Mouse (Mus musculus): ENCODE data around the gene Pde7b. TPM values are rescaled to one million over a fixed set of nuclear protein-coding genes. Genes with fewer than 3 reads are reported as not detected.

The Pde7b gene
- total and polyA plus RNA-seq, 3 experiments: 0.22 TPM; not detected in 2

DNA sequence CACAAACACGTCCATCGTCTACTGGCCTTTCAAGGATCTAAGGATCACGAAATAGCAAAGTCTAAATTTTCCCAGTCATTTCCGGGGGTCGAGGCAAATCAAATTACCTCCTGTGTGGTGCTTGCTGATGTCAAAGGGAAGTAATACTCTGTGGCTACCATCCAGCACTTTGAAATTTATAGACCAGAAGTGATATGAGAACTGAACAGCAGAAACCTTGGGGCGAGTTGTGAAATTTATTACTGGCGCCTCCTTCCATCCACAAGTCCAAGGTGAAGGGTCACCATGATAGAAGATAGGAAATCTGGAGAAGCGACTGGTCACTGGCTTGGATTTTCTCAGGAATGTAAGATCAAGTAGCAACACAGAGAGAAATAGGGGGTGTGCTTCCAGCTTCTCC is 246.4 kb downstream of the Pde7b start:
- Histone ChIP-seq H3K4me3 (ENCODE audit: low read depth, low read length) (no peak overlapping the region), H3K27me3 (ENCODE audit: insufficient read depth, low read length) (no peaks in the 10 kb centered on the region; the same call in 1 of the 2 replicates), H3K4me1 (ENCODE audit: insufficient read depth, low read depth, low read length) (no peaks in the 10 kb centered on the region), H3K9me3 (replicated peaks) (no peaks in the 10 kb centered on the region), H3K36me3 (replicated peaks) (no peaks in the 10 kb centered on the region)
- ATAC-seq (ENCODE audit: extremely low read depth, insufficient number of reproducible peaks, low FRiP score, poor library complexity, severe bottlenecking): no peak
- DNase-seq (ENCODE audit: low spot score): no peak
- TF ChIP-seq GATA1 (IDR thresholded peaks at IDR 0.05; ENCODE audit: borderline replicate concordance, low read length) (no peak), TAL1 (conservative IDR thresholded peaks at IDR 0.05; ENCODE audit: low read depth, low read length) (no peak), POLR2AphosphoS5 (IDR thresholded peaks at IDR 0.05; ENCODE audit: insufficient replicate concordance, low read depth, low read length) (no peak)

DNA sequence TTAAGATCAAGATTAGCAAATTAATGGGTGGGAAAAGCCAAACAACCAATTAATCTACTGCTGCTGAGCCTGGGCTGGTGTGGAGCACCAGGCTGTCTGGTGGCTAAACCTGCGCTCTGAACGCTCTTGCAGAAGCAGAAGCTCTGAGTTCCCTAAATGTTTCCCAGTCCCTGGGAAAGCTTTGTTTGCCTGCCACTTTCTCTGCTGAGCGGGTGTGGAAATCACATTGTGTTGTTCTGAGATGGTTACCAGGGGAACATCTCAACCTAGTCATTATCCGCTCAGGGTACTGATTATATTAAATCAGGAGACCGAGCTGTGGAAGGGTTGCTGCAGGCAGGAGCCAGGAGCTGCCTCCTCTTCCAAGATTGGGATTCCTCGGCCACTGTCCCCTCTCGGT is 250.0 kb downstream of the Pde7b start:
- no peak overlapping the region for H3K4me3 ChIP-seq (ENCODE audit: low read depth, low read length)
- H3K27me3 ChIP-seq (ENCODE audit: insufficient read depth, low read length): no peaks in the 10 kb centered on the region

DNA sequence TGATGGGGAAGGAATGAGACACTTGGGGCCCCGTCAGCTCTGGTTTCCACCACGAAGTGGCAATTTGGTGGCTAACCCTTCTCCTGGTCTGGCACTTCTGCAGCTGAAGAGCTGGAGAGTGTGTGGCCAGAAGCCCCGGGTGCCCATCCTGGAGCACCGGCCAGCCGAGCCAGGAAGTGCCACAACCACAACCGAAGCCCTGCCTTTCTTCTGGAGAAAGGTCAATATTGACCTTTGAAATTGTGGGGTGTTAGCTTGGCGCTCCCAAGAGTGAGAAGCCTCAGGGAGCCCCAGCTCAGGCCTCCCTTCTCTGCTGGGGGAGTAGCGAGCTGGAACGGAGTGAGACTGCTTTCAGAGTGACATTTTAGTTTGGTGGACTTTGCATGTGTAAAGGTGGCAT is 250.8 kb downstream of the Pde7b start:
- H3K4me3 ChIP-seq (ENCODE audit: low read depth, low read length): no peak overlapping the region
- H3K4me1 ChIP-seq (ENCODE audit: insufficient read depth, low read depth, low read length): no peaks in the 10 kb centered on the region
- TF ChIP-seq GATA2 (IDR thresholded peaks at IDR 0.05; ENCODE audit: borderline replicate concordance, low read depth, low read length) (no peak), GATA1 (IDR thresholded peaks at IDR 0.05; ENCODE audit: borderline replicate concordance, low read length) (no peak), CTCF (IDR thresholded peaks at IDR 0.05; ENCODE audit: low read depth, low read length) (no peak), POLR2AphosphoS5 (IDR thresholded peaks at IDR 0.05; ENCODE audit: insufficient replicate concordance, low read depth, low read length) (no peak), TAL1 (conservative IDR thresholded peaks at IDR 0.05; ENCODE audit: low read depth, low read length) (no peak)
- no peaks in the 10 kb centered on the region for H3K27me3 ChIP-seq (ENCODE audit: insufficient read depth, low read length)
- no peak for ATAC-seq (ENCODE audit: extremely low read depth, insufficient number of reproducible peaks, low FRiP score, poor library complexity, severe bottlenecking)
- no peak for DNase-seq (ENCODE audit: low spot score)
- no peaks in the 10 kb centered on the region for H3K9me3 ChIP-seq (replicated peaks)
- no peaks in the 10 kb centered on the region for H3K36me3 ChIP-seq (replicated peaks)

More for the DNA sequence above, 250.0 kb downstream of the Pde7b start:
- DNase-seq (ENCODE audit: low spot score) (no peak), ATAC-seq (ENCODE audit: extremely low read depth, insufficient number of reproducible peaks, low FRiP score, poor library complexity, severe bottlenecking) (no peak)
- Histone ChIP-seq H3K4me1 (ENCODE audit: insufficient read depth, low read depth, low read length) (no peaks in the 10 kb centered on the region), H3K9me3 (replicated peaks) (no peaks in the 10 kb centered on the region), H3K36me3 (replicated peaks) (no peaks in the 10 kb centered on the region)
- no peak for TF ChIP-seq TAL1 (conservative IDR thresholded peaks at IDR 0.05; ENCODE audit: low read depth, low read length)
- TF ChIP-seq POLR2AphosphoS5 (IDR thresholded peaks at IDR 0.05; ENCODE audit: insufficient replicate concordance, low read depth, low read length): no peak
- no peak for TF ChIP-seq GATA2 (IDR thresholded peaks at IDR 0.05; ENCODE audit: borderline replicate concordance, low read depth, low read length)
- TF ChIP-seq CTCF (IDR thresholded peaks at IDR 0.05; ENCODE audit: low read depth, low read length): no peak
- TF ChIP-seq GATA1 (IDR thresholded peaks at IDR 0.05; ENCODE audit: borderline replicate concordance, low read length): no peak

DNA sequence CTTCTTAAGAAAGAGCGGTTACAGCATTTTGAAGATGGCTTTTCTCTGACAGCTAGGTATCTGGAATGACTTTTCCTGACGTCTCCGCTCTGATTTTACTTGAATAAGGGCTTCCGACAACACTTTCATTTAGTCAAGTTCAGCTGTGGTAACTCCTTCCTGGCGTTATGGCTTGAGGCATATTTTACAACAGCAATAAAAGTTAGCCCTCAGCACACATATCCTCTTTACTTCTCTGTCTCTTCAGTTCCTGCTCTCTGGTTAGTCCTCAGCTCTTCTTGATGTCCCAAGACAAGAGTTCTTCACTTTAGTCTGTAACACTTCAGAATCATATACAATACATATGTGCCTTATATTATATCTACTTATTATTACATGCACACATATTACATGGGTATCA is 251.4 kb downstream of the Pde7b start:
- no peaks in the 10 kb centered on the region for H3K36me3 ChIP-seq (replicated peaks)
- DNase-seq (ENCODE audit: low spot score): no peak
- no peaks in the 10 kb centered on the region for H3K4me1 ChIP-seq (ENCODE audit: insufficient read depth, low read depth, low read length)
- H3K4me3 ChIP-seq (ENCODE audit: low read depth, low read length): no peak overlapping the region
- TF ChIP-seq POLR2AphosphoS5 (IDR thresholded peaks at IDR 0.05; ENCODE audit: insufficient replicate concordance, low read depth, low read length) (no peak), GATA1 (IDR thresholded peaks at IDR 0.05; ENCODE audit: borderline replicate concordance, low read length) (no peak), CTCF (IDR thresholded peaks at IDR 0.05; ENCODE audit: low read depth, low read length) (no peak), TAL1 (conservative IDR thresholded peaks at IDR 0.05; ENCODE audit: low read depth, low read length) (no peak), GATA2 (IDR thresholded peaks at IDR 0.05; ENCODE audit: borderline replicate concordance, low read depth, low read length) (no peak)
- no peaks in the 10 kb centered on the region for H3K9me3 ChIP-seq (replicated peaks)
- no peak for ATAC-seq (ENCODE audit: extremely low read depth, insufficient number of reproducible peaks, low FRiP score, poor library complexity, severe bottlenecking)
- H3K27me3 ChIP-seq (ENCODE audit: insufficient read depth, low read length): no peaks in the 10 kb centered on the region

DNA sequence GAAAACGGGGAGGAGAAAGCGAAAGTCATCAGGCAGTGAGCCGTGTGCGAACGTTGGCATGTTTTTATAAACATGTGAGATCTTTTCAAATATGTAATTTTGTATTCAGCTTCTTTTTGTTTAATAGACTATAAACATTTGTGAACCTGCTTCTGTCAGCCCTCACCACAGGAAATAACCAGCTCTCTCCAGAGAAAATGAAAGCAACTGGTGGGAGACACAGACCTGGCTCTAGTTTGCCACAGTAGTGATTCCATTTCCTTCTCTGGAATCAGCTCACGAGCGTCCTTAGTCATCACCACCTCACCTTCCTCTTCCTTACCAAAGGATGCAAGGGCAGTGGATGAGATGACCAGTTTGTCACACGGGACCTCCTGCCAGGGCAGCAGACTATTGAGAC is 252.9 kb downstream of the Pde7b start:
- no peak for ATAC-seq (ENCODE audit: extremely low read depth, insufficient number of reproducible peaks, low FRiP score, poor library complexity, severe bottlenecking)
- Histone ChIP-seq H3K9me3 (replicated peaks) (no peaks in the 10 kb centered on the region), H3K36me3 (replicated peaks) (no peaks in the 10 kb centered on the region), H3K4me1 (ENCODE audit: insufficient read depth, low read depth, low read length) (no peaks in the 10 kb centered on the region), H3K27me3 (ENCODE audit: insufficient read depth, low read length) (peaks cover 5% of the 10 kb centered on the region; the same call in 1 of the 2 replicates), H3K4me3 (ENCODE audit: low read depth, low read length) (no peak overlapping the region)
- no peak for DNase-seq (ENCODE audit: low spot score)
- TF ChIP-seq GATA2 (IDR thresholded peaks at IDR 0.05; ENCODE audit: borderline replicate concordance, low read depth, low read length) (no peak), CTCF (IDR thresholded peaks at IDR 0.05; ENCODE audit: low read depth, low read length) (no peak), POLR2AphosphoS5 (IDR thresholded peaks at IDR 0.05; ENCODE audit: insufficient replicate concordance, low read depth, low read length) (no peak), TAL1 (conservative IDR thresholded peaks at IDR 0.05; ENCODE audit: low read depth, low read length) (no peak), GATA1 (IDR thresholded peaks at IDR 0.05; ENCODE audit: borderline replicate concordance, low read length) (no peak)

DNA sequence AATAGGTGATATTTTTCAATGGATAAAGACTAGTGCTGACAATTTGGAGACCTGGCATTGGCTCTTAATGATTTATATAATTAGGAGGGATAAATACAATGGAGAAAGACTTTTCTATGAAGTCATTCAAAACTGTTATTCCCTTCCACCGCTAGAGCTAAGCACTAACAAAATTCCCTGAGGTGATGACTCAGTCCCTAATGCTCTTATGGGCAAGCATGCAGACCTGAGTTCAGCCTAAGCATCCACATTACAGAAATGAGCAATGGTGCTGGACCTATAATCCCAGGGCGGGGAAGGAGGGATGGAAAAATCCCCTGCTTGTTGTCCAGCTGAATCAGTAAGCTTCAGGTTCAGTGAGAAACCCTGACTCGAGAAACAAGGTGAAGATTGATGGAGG is 260.2 kb downstream of the Pde7b start:
- no peak overlapping the region for H3K4me3 ChIP-seq (ENCODE audit: low read depth, low read length)
- no peak for ATAC-seq (ENCODE audit: extremely low read depth, insufficient number of reproducible peaks, low FRiP score, poor library complexity, severe bottlenecking)
- peaks cover 8% of the 10 kb centered on the region for H3K27me3 ChIP-seq (ENCODE audit: insufficient read depth, low read length)
- H3K4me1 ChIP-seq (ENCODE audit: insufficient read depth, low read depth, low read length): no peaks in the 10 kb centered on the region
- no peaks in the 10 kb centered on the region for H3K36me3 ChIP-seq (replicated peaks)
- no peak for TF ChIP-seq GATA2 (IDR thresholded peaks at IDR 0.05; ENCODE audit: borderline replicate concordance, low read depth, low read length)
- no peak for TF ChIP-seq TAL1 (conservative IDR thresholded peaks at IDR 0.05; ENCODE audit: low read depth, low read length)
- no peak for TF ChIP-seq CTCF (IDR thresholded peaks at IDR 0.05; ENCODE audit: low read depth, low read length)
- TF ChIP-seq GATA1 (IDR thresholded peaks at IDR 0.05; ENCODE audit: borderline replicate concordance, low read length): no peak
- no peak for TF ChIP-seq POLR2AphosphoS5 (IDR thresholded peaks at IDR 0.05; ENCODE audit: insufficient replicate concordance, low read depth, low read length)
- no peaks in the 10 kb centered on the region for H3K9me3 ChIP-seq (replicated peaks)
- DNase-seq (ENCODE audit: low spot score): no peak
